Mouse (Mus musculus): ENCODE measurements around the gene Pbld1. TPM values are rescaled to one million over a fixed set of nuclear protein-coding genes. Genes with fewer than 3 reads are reported as not detected.

The Pbld1 gene
- total RNA-seq (2023), result under 1 TPM in 1 of 2 experiments, not detected in 1; 0.30 TPM

GRCm38 (mm10) chr10:63059862-63060261, at the start of gene Pbld1:
Gene Pbld1, plus strand, starts transcription at chr10:63060162.

GRCm38 (mm10) chr10:63023749-63024579, 36.0 kb upstream of the Pbld1 start, which contains the start of the genes Hnrnph3 and Pbld2:
Gene Hnrnph3, minus strand, starts transcription at chr10:63024217.
Gene Pbld2, plus strand, starts transcription at chr10:63024315.

GRCm38 (mm10) chr10:63099521-63099920, 39.6 kb downstream of the Pbld1 start, which contains the start of gene Atoh7:
Gene Atoh7, plus strand, starts transcription at chr10:63099651.

Other genes with a start within 250 kb of the Pbld1 start
- 10 to 100 TPM; 23.4 to 30.0 TPM for gene Tet1, start 151.2 kb upstream of the Pbld1 start, total RNA-seq (2023)
- 10 to 100 TPM; 14.2 to 14.6 TPM for gene Slc25a16, start 139.5 kb upstream of the Pbld1 start, total RNA-seq (2023)
- gene Dna2, start 113.1 kb upstream of the Pbld1 start, total RNA-seq (2023), result 1 to 10 TPM in 1 of 2 experiments, under 1 TPM in 1; 0.95 to 2.0 TPM
- gene Rufy2, start 79.9 kb upstream of the Pbld1 start, total RNA-seq (2023), result 10 to 100 TPM; 48.0 to 67.7 TPM
- gene Hnrnph3, start 35.9 kb upstream of the Pbld1 start, total RNA-seq (2023), result 10 to 100 TPM; 84.6 to 92.8 TPM
- 1 to 10 TPM in 1 of 2 experiments, under 1 TPM in 1; 0.71 to 1.8 TPM for gene Pbld2, start 35.8 kb upstream of the Pbld1 start, total RNA-seq (2023)
- not detected for gene Atoh7, start 39.5 kb downstream of the Pbld1 start, total RNA-seq (2023)
- not detected for gene Mypn, start 143.8 kb downstream of the Pbld1 start, total RNA-seq (2023)
- 100 to 1,000 TPM; 146 to 162 TPM for gene Herc4, start 183.6 kb downstream of the Pbld1 start, total RNA-seq (2023)